Mouse (Mus musculus) CH12F3 (cell line): ENCODE measurements around the gene Pcdh17.

Source experiments
- in situ Hi-C: fragments of 300-500 bp; cut with MboI; formaldehyde crosslinking; loops from 2 replicates; pipeline ENCODE4 v1.14.3; 2020; ENCODE audit warnings: low sequenced_read_pairs

The Pcdh17 gene

DNA sequence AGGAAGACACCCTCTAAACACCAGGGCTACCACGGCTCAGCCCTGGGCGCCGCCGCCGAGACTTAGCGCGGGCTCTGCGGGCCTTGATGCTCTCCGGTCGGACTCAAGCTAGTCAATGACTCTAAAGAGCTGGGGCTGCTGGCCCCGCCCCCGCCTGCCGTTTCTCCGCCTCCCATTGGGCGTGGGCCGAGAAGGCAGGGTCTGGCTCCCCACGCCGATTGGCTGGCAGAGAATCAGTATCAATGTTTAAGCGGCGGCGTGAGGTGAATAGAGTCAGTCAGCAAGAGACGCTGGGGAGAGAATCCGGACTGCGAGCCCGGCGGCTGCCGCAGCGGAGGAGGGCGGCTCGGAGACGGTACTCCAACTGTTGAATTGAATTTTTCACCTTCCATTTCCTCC is at the start of gene Pcdh17:
Gene Pcdh17, plus strand, starts transcription at position 276 of the 399 bp plus-strand sequence.
- in situ Hi-C loops = no loop called here

DNA sequence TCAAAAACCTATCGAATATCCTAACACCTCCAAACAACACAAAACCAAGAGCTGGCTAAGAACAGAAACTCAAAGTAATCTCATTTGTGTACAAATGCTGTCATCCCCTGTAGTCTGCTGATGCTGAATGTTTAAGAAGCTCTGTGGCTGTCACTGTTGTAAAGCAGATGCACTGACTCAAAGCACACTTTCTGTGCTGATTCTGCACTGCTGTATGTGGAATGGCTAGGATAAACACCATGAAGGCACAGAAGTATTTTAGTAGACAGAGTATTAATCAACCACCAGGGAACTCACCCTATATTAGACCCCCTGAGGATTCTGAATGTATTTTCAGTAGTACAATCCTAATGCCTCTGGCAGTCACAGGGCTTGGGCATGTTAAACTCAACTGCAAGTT is 46.2 kb upstream of the Pcdh17 start:
- in situ Hi-C loops = no loop called here

DNA sequence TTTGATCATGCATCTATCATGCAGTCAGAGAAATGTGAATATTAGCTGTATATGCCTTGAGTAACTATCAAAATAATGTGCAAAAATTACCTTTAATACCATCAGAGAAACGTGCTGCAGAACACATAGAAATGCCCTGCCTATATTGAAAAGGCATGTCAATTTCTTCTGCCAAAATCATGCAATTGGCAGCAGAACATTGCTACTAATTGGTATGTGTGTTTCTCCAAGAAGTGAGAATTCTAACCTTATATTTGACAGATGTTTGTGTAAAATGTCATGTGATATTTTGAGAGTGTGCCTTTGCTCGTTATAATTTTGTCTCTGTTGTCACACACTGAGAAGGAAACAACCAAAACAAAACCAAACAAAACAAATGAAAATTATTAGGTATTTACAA is 18.6 kb upstream of the Pcdh17 start:
- in situ Hi-C loops = no loop called here

DNA sequence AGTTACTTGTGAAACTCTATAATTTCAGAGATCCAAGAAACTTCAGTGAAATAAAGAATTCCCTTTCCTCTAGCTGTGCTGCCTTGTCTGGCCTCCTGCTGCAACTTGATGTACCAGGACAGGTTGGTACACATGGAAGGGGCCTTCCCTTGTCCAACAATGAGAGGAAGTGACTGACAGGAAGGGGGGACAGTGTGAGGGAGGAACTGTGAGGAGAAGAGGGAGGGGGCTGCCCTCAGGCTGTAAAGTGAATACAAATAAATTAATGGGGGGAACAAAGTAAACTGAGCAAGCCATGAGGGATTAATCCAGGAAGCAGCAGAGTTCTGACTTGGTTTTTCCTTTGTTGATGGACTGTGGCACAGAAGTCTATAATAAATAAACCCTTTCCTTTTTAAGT is 16.7 kb upstream of the Pcdh17 start:
- in situ Hi-C loops = no loop called here

DNA sequence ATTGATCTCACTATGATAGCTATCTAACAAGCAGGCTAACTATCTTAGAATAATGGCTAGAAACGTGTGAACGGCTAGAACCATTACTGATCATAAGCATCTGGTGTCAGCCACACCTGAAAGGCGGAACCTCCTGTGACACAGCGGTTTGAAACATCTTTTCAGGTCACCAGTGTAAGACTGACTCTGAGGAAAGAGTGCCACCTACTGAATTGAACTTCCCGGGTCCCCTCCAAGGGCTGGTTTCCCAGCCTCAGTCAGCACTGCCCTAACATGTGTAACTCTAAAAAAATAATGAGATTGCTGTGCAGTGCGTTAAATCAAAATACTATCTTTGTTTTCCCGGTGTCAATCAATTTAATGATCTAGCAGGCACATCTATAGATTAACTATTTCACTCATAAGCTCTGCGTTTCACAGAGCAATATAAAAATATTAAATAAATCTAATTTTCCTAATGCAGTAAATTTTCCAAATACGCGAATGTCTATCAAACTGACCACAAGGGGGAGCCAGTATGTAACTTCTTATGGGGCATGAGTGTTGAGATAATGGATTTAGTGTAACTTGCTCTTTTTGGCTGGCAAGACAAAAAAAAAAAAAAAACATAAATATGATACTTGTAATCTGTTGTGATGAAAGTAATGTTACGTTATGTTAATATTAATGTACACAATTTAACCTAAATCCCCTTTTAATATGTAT is 5.1 kb upstream of the Pcdh17 start:
- in situ Hi-C loops = no loop called here

DNA sequence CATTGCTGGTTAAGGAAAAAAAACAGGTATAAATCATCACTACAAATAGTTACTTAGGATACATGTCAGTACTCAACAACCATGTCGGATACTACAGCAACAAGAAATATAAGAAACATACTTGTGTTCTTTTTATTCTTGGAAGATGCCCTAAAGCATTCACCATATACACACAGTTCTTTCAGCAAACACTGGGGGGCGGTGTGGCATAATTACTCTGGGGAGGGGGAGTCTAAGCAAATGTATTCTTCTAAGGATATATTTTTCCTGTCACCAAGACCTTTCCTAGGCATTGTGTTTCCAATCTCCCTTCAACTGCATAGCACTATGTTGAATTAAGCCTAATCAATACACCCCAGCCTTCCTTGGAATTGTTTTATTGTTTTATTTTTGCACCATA is 2.5 kb upstream of the Pcdh17 start:
- in situ Hi-C loops = no loop called here

DNA sequence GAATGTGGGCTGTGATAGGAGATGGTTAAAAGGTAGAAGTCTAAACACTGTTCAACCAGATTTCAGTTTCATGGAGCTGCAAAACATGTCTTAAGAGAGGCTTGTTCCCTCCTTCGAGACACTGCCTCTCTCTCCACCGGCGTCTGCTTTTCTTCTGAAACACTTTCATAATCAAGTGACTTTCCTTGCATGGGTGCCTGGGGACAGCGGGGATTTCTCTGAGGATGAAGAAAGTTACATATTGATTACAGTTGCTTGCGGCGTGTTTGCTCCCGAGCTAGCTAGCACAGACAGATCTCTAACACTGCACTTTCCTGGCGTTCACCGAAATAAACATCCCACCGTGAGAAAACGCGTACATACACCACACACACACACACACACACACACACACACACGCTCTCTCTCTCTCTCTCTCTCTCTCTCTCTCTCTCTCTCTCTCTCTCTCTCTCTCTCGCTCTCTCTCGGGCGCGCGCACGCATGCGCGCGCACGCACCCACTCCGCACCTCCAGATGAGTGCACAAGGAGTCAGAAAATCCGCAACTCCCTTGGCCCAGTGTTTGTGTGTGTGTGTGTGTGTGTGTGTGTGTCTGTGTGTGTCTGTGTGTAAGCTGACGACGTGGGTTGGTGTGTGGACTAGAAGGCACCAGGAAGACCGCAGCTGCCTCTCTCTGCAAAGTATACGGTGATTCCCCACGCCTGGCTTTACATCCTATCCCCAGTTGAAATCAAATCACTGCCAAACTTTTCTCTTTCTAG is 655 bp upstream of the Pcdh17 start:
- in situ Hi-C loops = no loop called here

DNA sequence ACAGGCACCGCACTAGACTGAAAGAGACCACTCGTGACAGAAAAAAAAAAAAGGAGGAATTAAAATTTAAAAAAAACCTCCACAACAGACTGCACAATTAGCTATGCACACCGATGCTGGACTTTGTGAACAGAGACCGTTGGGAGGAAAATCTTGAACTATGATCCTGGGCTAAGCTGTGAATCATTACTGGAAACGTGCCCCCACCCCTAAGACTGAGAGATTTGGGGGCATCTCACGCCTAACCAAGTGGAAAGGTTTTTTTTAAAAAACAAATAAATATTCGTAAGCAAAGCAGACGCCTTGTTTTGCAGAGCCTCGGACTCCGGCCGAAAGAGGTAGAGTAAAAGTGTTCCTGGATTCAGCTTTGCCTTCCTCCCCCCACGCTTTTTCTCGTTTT is 398 bp downstream of the Pcdh17 start:
- in situ Hi-C loops = no loop called here

DNA sequence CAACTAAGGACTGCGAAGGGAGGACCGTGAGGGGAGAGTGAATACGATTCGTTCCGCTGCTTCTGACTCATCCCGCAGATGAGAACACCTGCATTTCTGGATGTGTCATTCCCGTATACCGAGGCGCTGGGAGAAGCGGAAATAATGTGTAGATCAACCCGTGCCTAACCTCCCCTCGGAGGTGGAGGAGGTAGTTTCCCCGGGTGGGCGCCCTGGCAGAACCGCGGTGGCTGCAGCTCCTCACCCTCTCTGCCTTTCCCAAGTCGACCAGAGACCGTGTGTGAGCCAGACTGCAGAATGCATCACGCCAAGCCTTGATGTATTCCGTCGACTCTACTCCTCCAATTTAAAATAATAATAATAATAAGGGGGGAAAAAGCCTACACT is 906 bp downstream of the Pcdh17 start:
- in situ Hi-C loops = no loop called here

DNA sequence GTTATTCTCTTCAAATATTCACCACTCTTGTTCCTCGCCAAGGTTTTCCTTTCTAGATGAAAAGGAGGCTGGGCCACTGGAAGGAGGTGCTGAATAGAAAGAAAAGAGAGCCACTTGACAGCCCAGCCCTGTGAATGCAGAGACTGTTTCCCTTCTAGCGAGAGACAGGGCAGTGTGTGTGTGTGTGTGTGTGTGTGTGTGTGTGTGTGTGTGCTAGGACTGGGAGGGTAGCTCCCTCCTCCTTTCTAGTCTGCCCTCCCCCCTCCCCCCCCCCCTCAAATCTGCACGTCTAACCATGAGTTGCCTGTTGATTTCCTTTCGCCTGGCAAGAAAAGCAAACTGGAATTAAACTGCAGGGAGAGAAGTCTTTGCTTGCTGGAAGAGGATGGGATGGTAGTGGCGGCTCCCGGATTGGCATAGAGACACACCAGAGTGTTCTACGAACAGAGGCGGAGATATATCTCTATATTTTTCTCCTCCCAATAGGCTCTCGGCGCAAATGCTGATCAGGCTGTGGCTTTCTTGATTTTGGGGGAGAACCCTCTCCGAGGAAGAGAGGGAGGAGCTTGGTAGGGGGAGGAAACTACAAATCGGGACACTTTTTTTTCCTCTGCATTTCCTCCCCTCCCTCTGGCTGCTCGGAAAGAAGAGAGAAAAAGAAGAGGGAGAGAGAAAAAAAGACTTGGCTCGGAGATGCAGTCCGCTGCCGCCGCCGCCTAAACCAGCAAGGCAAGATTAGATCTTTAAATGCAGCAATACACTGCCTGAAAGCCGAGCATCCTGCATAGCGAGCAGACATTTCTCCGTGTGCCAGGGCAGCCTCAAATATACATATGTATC is 1.5 kb downstream of the Pcdh17 start:
- in situ Hi-C loops = no loop called here

DNA sequence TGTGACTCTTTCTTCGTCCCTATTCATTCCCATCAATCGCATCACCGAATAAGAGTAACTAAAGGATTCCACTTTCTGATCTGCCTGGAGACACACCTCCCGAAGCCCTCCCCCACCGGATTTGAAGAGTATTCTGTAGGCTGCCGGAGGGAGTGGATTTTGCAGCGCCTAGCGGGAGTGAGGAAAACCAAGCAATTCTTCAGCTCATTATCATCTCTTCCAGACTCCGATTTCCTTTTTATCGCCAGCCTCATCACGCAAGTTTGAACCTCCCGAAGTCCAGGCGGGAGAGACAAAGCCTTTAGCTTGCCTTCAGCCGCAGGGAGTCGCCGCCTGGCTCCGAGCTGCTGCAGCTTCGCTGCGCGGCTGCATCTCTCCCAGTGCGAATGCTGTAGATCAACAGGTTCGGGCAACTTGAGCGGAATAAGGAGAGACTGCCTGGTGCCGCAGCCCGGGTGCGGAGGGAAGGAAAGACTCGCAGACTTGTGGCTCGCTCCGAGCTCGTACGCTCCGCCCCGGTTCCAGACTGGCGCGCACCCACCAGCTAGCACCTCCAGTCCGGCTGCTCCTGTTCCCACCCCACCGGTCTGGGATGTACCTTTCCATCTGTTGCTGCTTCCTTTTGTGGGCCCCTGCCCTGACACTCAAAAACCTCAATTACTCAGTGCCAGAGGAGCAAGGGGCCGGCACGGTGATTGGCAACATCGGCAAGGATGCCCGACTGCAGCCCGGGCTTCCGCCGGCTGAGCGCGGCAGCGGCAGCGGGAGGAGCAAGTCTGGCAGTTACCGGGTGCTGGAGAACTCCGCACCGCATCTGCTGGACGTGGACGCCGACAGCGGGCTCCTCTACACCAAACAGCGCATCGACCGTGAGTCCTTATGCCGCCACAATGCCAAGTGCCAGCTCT is 2.4 kb downstream of the Pcdh17 start:
- in situ Hi-C loops = no loop called here

DNA sequence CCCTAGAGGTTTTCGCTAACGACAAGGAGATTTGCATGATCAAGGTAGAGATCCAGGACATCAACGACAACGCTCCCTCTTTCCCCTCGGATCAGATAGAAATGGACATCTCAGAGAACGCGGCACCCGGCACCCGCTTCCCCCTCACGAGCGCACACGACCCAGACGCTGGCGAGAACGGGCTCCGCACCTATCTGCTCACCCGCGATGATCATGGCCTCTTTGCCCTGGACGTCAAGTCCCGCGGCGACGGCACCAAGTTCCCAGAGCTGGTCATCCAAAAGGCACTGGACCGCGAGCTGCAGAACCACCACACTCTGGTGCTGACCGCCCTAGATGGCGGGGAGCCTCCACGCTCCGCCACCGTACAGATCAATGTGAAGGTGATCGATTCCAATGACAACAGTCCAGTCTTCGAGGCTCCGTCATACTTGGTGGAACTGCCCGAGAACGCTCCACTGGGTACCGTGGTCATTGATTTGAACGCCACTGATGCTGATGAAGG is 3.1 kb downstream of the Pcdh17 start:
- in situ Hi-C loops = no loop called here

DNA sequence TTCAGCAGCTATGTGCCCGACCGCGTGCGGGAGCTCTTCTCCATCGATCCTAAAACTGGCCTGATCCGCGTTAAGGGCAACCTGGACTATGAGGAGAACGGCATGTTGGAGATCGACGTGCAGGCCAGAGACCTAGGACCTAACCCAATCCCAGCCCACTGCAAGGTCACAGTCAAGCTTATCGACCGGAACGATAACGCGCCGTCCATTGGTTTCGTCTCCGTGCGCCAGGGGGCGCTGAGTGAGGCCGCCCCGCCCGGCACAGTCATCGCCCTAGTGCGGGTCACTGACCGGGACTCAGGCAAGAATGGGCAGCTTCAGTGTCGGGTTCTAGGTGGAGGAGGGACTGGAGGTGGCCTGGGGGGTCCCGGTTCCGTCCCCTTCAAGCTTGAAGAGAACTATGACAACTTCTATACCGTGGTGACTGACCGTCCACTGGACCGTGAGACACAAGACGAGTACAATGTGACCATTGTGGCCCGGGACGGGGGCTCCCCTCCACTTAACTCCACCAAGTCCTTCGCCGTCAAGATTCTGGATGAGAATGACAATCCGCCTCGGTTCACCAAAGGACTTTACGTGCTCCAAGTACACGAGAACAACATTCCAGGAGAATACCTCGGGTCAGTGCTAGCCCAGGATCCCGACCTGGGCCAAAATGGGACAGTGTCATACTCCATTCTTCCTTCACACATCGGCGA is 3.7 kb downstream of the Pcdh17 start:
- in situ Hi-C loops = no loop called here

DNA sequence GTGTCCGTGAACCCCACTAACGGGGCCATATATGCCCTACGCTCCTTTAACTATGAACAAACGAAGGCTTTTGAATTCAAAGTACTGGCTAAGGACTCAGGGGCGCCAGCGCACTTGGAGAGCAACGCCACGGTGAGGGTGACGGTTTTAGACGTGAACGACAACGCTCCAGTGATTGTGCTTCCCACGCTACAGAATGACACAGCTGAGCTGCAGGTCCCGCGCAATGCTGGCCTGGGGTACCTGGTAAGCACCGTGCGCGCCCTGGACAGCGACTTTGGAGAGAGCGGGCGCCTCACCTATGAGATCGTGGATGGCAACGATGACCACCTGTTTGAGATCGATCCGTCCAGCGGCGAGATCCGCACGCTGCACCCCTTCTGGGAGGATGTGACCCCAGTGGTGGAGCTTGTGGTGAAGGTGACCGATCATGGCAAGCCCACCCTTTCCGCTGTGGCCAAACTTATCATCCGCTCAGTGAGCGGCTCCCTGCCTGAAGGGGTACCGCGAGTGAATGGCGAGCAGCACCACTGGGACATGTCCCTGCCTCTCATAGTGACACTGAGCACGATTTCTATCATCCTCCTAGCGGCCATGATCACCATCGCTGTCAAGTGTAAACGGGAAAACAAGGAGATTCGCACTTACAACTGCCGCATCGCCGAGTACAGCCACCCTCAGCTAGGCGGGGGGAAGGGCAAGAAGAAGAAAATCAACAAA is 4.5 kb downstream of the Pcdh17 start:
- in situ Hi-C loops = no loop called here

DNA sequence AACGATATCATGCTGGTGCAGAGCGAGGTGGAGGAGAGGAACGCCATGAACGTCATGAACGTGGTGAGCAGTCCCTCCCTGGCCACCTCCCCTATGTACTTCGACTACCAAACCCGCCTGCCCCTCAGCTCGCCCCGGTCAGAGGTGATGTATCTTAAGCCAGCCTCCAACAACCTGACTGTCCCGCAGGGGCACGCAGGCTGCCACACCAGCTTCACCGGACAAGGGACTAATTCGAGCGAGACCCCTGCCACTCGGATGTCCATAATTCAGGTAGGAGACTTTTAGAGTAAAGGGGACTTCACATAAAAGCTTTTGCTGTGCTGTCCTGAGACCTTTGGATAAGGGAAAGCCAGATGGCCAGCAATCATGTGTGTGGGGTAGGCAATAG is 5.0 kb downstream of the Pcdh17 start:
- in situ Hi-C loops = no loop called here

DNA sequence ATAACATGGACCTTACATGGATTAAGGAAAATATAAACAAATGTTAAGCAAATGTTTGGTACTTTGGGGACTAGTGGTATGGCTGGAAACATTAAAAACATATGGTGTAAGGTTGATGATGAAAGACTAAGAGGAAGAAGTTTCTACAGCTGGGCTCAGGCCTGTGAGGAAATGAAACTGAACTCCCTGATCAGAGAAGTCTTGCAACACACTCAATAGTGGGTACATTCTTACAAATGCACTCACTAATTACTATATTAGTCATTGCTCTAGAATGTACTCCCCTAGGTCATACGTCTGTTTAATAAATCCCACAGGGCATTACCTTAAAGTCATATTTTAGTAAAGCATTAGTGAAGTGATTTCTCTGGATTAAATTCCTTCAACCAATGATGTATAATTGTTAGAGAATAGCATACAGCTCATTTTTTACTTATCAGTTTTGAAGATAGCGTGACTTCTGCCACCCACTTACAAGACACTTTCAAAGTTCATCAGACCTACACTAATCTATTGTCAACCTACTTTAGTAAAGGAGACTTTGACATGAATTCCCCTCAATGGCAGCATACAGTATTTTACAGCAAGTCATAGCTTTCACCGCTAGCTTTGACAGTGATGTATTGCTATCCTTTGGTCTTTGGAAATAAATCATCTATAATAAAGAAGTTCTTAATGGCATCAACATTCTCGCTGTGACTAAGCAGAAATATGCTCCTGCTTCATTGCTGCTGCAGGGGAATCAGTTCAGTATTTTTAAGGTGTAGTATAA is 10.9 kb downstream of the Pcdh17 start:
- in situ Hi-C loops = no loop called here

DNA sequence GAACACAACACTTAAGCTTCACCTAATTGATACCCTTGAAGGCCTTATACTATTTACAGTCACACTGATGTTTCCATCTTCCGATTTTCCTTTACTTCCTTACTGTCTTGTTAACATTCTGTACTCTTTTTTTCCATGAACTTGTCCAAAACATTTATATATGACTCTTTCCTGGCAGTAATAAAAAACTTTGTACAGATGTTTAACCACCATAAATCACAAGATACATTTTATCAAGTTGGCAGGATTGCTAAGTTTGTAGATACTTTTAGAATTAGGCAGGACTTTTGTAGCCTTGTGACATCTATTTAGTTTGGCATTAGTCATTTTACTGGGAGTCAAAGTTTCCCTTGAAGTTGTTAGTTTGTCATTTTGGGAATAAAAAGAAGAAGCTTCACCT is 32.1 kb downstream of the Pcdh17 start:
- in situ Hi-C loops = no loop called here

DNA sequence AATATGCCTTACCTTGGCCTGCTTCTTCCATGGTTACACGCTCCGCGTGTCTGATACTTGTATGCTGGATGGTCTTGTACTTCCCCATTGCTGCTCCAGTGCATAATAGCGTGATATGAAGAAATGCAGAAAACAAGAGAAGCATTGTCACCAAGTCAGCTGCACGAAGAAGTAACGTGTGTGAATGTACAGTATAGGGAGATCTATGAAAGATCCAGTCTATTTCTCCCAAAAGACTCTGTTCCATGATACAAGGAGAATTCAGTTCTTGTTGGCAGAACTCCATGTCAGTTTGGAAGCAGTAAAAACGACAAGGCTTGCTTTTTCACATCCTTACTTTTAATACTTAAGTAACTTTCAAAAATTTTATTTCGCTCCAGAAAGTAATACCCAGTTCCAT is 33.0 kb downstream of the Pcdh17 start:
- in situ Hi-C loops = no loop called here

DNA sequence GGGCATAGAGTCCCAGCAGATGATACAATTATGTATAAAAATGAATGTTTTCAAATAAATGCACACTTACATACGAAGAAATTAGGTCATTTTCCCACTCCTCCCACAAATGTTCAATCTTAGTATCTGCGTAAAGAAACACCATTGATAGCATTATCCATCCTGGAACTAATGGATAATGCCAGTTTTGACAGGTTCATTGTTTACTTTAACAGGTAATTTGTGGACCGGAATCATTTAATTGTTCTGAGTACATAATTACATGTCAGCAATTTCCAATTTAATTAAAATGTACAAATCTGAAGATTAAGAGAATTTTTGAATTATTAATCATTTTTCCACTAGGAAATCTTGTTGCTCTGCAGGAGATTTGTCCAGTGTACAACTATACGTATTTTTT is 33.5 kb downstream of the Pcdh17 start:
- in situ Hi-C loops = no loop called here
